Mouse (Mus musculus): Measurements from ENCODE around the gene Cdkl5. TPM values are rescaled to one million over a fixed set of nuclear protein-coding genes. Genes with fewer than 3 reads are reported as not detected.

Cdkl5 gene
- total and polyA plus RNA-seq, 2 experiments = 0.60 to 2.9 TPM

DNA sequence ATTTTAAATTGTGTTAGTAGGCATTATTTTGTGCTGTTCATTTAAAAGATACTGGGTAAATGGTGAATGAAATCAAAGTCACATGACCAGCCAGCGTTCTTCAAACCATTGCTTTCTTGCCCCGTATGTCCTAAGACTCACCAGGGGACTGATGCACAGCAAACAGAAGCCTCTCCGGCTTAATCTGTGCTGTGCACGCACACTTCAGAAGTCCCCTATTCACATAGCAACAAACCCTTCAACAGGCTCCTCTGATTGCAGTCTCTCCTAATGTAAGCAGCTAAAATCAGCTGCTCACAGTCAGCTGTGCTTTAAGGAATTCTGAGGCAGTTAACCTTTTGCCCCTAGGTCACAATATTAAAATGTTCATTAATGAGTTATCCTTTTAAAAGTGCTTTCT, 129.5 kb downstream of the Cdkl5 start:
- 90% methylated on average over 4 of the region's 4 CpGs for WGBS

DNA sequence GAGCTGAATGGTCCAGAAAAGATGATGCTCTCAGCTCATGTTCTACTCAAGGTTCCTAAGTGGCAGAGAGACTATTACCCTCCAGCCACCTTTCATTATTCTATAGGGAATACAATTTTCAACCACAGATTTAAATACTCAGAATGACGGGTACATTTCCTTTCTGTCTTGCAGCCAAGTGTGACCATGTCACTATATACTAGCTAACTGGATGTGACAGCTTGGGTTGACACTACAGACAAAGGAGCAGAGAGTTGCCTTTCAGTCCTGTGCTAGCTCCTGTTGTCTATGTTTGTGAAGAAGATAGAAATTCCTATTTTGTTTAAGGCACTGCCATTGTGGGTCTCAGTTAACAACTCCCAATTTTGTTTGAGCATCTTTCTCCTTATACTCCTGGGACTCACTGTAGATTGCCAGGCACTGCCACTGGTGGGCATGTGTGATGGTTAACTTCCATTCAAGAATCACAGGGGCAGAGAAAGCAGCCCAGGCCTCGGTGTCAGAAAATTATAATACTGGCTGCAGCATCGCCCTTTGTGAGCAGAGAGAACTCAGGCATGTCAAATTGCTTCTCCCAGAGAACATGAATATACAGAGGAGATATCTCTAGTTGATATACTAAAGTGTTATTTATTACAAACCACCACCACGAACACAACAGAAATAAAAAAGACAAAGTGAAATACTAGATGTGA, 130.7 kb downstream of the Cdkl5 start:
- Histone ChIP-seq H3K4me1 (ENCODE audit: control insufficient read depth, insufficient read depth, low read length) (no peaks in the 10 kb centered on the region), H3K4me3 (ENCODE audit: insufficient read depth, low read depth, low read length) (no peak overlapping the region), H3K27ac (replicated peaks; ENCODE audit: insufficient read depth, low read depth, low read length) (no peak overlapping the region), H3K79me2 (ENCODE audit: control insufficient read depth, insufficient read depth, low read length) (no peaks in the 10 kb centered on the region), H3K9ac (ENCODE audit: low read depth, low read length) (no peak overlapping the region), H3K27me3 (ENCODE audit: control insufficient read depth, insufficient read depth, low read length) (no peaks in the 10 kb centered on the region), H3K36me3 (ENCODE audit: control insufficient read depth, insufficient read depth, low read length) (no peaks in the 10 kb centered on the region)
- TF ChIP-seq POLR2A (IDR thresholded peaks at IDR 0.05; ENCODE audit: extremely low read depth, insufficient read depth, low read length) = no peak
- no peak for TF ChIP-seq CTCF (IDR thresholded peaks at IDR 0.05; ENCODE audit: low read depth, low read length)
- DNase-seq (ENCODE audit: extremely low read depth, low read depth, low spot score) = no peak
- WGBS = 91% methylated on average over 4 of the region's 4 CpGs

More for the DNA sequence above, 129.5 kb downstream of the Cdkl5 start:
- Histone ChIP-seq H3K4me3 (ENCODE audit: insufficient read depth, low read depth, low read length) (no peak overlapping the region), H3K79me2 (ENCODE audit: control insufficient read depth, insufficient read depth, low read length) (no peaks in the 10 kb centered on the region), H3K36me3 (ENCODE audit: control insufficient read depth, insufficient read depth, low read length) (no peaks in the 10 kb centered on the region), H3K27ac (replicated peaks; ENCODE audit: insufficient read depth, low read depth, low read length) (no peak overlapping the region), H3K9ac (ENCODE audit: low read depth, low read length) (no peak overlapping the region), H3K4me1 (ENCODE audit: control insufficient read depth, insufficient read depth, low read length) (no peaks in the 10 kb centered on the region), H3K27me3 (ENCODE audit: control insufficient read depth, insufficient read depth, low read length) (no peaks in the 10 kb centered on the region)
- DNase-seq (ENCODE audit: extremely low read depth, low read depth, low spot score) = no peak
- TF ChIP-seq POLR2A (IDR thresholded peaks at IDR 0.05; ENCODE audit: extremely low read depth, insufficient read depth, low read length) (no peak), CTCF (IDR thresholded peaks at IDR 0.05; ENCODE audit: low read depth, low read length) (no peak)

DNA sequence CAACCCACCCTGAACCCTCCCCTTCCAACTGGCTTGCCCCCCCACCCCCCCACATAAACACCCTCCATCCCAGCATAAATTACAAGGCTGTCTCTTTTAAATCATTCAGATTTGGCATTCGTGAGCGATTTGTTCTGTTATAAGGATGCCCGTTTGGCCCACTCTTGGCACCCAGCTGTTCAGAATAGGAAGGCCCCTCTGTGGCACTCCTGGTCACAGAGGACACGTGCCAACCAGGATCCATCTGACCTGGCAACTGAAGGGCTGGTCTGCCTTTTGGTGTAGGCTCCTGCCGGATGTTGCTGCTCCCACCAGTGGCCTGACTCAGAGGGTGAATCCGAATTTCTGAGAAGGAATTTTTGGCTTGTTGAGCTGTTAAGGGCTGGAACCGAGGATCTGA, 186.3 kb downstream of the Cdkl5 start:
- WGBS = 97% methylated on average over 7 of the region's 7 CpGs

DNA sequence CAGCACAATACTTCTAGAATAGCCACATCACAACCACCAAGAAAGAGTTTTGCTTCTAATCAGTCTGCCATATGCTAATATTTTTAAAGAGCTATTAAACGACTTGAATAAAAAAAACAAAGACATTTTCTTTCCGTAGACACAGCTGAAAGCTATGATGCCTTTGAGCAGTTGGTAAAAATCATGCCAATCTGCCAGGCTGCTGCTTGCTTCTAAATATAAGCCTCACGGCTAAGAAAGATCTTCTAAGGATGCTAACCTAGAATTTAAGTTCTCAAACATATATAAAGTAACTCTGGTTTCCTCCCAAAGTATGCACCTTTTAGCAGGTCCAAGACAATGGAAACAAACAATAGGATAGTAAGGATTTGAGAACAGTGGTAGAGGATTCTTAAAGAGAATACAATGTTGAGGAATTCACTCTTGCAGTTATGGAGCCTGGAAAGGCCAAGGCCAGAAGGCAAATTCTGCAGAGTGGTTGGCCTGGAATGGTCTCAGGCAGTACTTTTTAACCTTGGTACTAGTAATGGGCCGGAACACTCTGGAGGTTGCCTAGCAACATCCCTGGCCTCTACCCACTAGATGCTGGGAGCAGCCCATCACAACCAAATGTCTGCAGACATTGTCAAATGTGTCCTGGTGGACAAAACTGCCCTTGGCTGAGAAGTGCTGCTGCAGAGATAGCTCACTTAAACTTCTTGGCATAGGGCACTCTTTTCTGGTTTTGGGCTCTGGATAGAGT, 189.9 kb downstream of the Cdkl5 start:
- Histone ChIP-seq H3K9ac (ENCODE audit: low read depth, low read length) (no peak overlapping the region), H3K4me1 (ENCODE audit: control insufficient read depth, insufficient read depth, low read length) (no peaks in the 10 kb centered on the region), H3K27ac (replicated peaks; ENCODE audit: insufficient read depth, low read depth, low read length) (no peak overlapping the region), H3K27me3 (ENCODE audit: control insufficient read depth, insufficient read depth, low read length) (no peaks in the 10 kb centered on the region), H3K36me3 (ENCODE audit: control insufficient read depth, insufficient read depth, low read length) (no peaks in the 10 kb centered on the region), H3K4me3 (ENCODE audit: insufficient read depth, low read depth, low read length) (no peak overlapping the region), H3K79me2 (ENCODE audit: control insufficient read depth, insufficient read depth, low read length) (no peaks in the 10 kb centered on the region)
- no peak for TF ChIP-seq CTCF (IDR thresholded peaks at IDR 0.05; ENCODE audit: low read depth, low read length)
- DNase-seq (ENCODE audit: extremely low read depth, low read depth, low spot score) = peak; percentile 45
- WGBS = 78% methylated on average over 4 of the region's 4 CpGs

More for the DNA sequence above, 186.3 kb downstream of the Cdkl5 start:
- Histone ChIP-seq H3K27ac (replicated peaks; ENCODE audit: insufficient read depth, low read depth, low read length) (no peak overlapping the region), H3K79me2 (ENCODE audit: control insufficient read depth, insufficient read depth, low read length) (no peaks in the 10 kb centered on the region), H3K27me3 (ENCODE audit: control insufficient read depth, insufficient read depth, low read length) (no peaks in the 10 kb centered on the region), H3K9ac (ENCODE audit: low read depth, low read length) (no peak overlapping the region), H3K4me3 (ENCODE audit: insufficient read depth, low read depth, low read length) (no peak overlapping the region), H3K4me1 (ENCODE audit: control insufficient read depth, insufficient read depth, low read length) (no peaks in the 10 kb centered on the region), H3K36me3 (ENCODE audit: control insufficient read depth, insufficient read depth, low read length) (no peaks in the 10 kb centered on the region; the same call in 1 of the 2 replicates)
- TF ChIP-seq POLR2A (IDR thresholded peaks at IDR 0.05; ENCODE audit: extremely low read depth, insufficient read depth, low read length) (no peak), CTCF (IDR thresholded peaks at IDR 0.05; ENCODE audit: low read depth, low read length) (no peak)
- no peak for DNase-seq (ENCODE audit: extremely low read depth, low read depth, low spot score)

DNA sequence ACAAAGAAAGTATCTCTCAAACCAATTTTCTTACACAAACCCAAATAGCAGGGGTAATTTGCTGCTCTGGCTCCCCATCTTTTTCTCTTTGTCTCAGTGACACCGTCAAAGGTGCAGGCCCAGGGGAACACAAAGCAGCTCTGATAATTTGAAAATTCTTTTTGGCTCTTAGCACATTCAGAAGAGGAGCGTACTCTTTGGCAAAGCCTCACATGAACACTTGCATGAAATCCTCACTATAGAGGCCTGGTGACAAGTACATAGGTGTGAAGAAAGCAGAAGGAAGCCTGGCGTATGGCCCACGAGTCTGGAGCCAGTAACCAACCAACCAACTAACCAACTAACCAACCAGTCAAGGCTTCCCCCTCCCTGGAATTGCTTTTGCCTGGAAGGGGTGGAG, 199.6 kb downstream of the Cdkl5 start:
- Histone ChIP-seq H3K79me2 (ENCODE audit: control insufficient read depth, insufficient read depth, low read length) (no peaks in the 10 kb centered on the region), H3K4me1 (ENCODE audit: control insufficient read depth, insufficient read depth, low read length) (no peaks in the 10 kb centered on the region), H3K4me3 (ENCODE audit: insufficient read depth, low read depth, low read length) (no peak overlapping the region), H3K27ac (replicated peaks; ENCODE audit: insufficient read depth, low read depth, low read length) (no peak overlapping the region), H3K36me3 (ENCODE audit: control insufficient read depth, insufficient read depth, low read length) (no peaks in the 10 kb centered on the region), H3K27me3 (ENCODE audit: control insufficient read depth, insufficient read depth, low read length) (no peaks in the 10 kb centered on the region), H3K9ac (ENCODE audit: low read depth, low read length) (no peak overlapping the region)
- TF ChIP-seq POLR2A (IDR thresholded peaks at IDR 0.05; ENCODE audit: extremely low read depth, insufficient read depth, low read length) (no peak), CTCF (IDR thresholded peaks at IDR 0.05; ENCODE audit: low read depth, low read length) (no peak)
- WGBS = 95% methylated on average over 4 of the region's 4 CpGs
- no peak for DNase-seq (ENCODE audit: extremely low read depth, low read depth, low spot score)

DNA sequence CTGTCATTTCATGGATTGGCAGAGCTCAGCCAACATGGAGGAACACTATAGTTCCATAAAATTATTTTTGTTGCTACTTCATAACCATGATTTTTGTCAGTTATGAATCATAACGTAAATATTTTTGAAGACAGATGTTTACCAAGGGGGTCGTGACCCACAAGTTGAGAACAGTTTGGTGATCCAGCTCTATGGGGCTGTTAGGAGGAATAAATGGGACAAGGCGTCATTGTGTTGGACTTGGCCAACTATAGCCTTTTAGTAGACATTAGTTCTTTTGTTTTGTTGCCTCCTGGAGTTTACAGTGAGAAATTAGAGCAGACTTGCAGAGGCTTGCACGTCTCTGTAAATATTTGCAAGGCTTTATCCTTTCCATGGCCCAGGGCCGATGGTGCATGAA, 212.2 kb downstream of the Cdkl5 start:
- WGBS = 83% methylated on average over 5 of the region's 5 CpGs
- TF ChIP-seq CTCF (IDR thresholded peaks at IDR 0.05; ENCODE audit: low read depth, low read length) (no peak), POLR2A (IDR thresholded peaks at IDR 0.05; ENCODE audit: extremely low read depth, insufficient read depth, low read length) (no peak)
- no peak overlapping the region for H3K4me3 ChIP-seq (ENCODE audit: insufficient read depth, low read depth, low read length)
- no peaks in the 10 kb centered on the region for H3K36me3 ChIP-seq (ENCODE audit: control insufficient read depth, insufficient read depth, low read length)
- no peak overlapping the region for H3K27ac ChIP-seq (replicated peaks; ENCODE audit: insufficient read depth, low read depth, low read length)
- no peaks in the 10 kb centered on the region for H3K4me1 ChIP-seq (ENCODE audit: control insufficient read depth, insufficient read depth, low read length)
- DNase-seq (ENCODE audit: extremely low read depth, low read depth, low spot score) = no peak
- no peaks in the 10 kb centered on the region for H3K27me3 ChIP-seq (ENCODE audit: control insufficient read depth, insufficient read depth, low read length)
- H3K9ac ChIP-seq (ENCODE audit: low read depth, low read length) = no peak overlapping the region
- no peaks in the 10 kb centered on the region for H3K79me2 ChIP-seq (ENCODE audit: control insufficient read depth, insufficient read depth, low read length)
